ENCODE assay signal across 8 mouse cellular contexts in the genomic region with DNA sequence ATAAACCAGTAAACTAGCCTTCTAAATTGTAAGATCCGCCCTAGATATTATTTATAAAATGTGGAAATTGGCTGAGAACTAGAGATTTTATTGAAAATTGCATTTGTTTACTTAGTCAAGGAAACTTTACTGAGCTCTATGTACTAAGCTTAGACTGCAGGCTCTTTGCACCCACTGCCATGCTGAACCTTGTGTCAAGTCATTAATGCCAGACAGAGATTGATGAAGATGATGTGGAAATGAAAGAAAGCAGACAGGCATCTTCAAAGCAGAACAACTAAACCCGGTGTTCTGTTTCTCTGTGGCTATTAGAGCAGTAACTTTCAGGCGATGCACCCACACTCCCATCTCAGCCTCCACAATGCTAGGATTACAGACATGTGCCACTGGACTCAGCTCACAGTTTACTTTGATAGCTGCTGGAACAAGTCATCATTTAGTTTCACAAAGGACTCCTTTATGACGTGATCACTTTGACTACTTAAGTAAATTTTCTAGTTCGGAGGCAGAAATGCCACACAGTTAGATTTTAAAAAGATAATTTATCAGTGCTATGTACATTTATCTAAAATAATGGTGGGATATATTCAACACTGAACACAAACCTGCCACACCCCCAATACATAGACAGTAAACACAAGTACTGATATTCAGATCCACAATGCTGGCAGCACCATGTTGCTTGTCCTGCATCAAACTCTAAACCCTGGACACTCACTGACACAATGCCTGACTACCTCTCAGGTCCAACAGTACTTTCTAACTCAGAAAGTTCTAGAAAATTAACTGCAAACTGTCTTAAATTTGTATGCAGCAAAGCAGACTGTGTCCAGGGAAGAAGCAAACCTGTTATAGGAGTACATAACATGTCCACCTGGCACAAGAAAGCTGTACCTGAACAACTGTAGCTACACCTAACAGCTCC.
DNase-seq lines count a peak whose midpoint lies in the region; ATAC-seq lines count a peak whose summit lies in the region.

No protein-coding gene starts in this region.

- H3K4me3 ChIP-seq in kidney, embryonic 15.5 days (replicated peaks), result peak overlapping the region; percentile 47
- H3K4me3 ChIP-seq in hindbrain, embryonic 15.5 days, result peak overlapping the region; percentile 51
- peak overlapping the region; percentile 57 for H3K4me3 ChIP-seq in midbrain, embryonic 14.5 days (replicated peaks; ENCODE audit: low read depth, low read length)

- WGBS in kidney, embryonic 15.5 days, result 22% methylated on average over 5 of the region's 5 CpGs
- WGBS in hindbrain, embryonic 15.5 days, result 61% methylated on average over 5 of the region's 5 CpGs
- WGBS in midbrain, embryonic 14.5 days, result 65% methylated on average over 5 of the region's 5 CpGs

- peaks cover 16% of the 10 kb centered on the region; the same call in 1 of the 2 replicates for H3K36me3 ChIP-seq in kidney, embryonic 15.5 days
- peaks cover 4% of the 10 kb centered on the region for H3K36me3 ChIP-seq in hindbrain, embryonic 15.5 days
- peaks cover 12% of the 10 kb centered on the region for H3K36me3 ChIP-seq in midbrain, embryonic 14.5 days (ENCODE audit: control insufficient read depth, insufficient read depth, low read length)

- peak overlapping the region; percentile 60 for H3K4me2 ChIP-seq in kidney, embryonic 15.5 days
- peak overlapping the region; percentile 68 for H3K4me2 ChIP-seq in hindbrain, embryonic 15.5 days
- H3K4me2 ChIP-seq in midbrain, embryonic 14.5 days (ENCODE audit: low read length), result peak overlapping the region; percentile 78

- no peaks in the 10 kb centered on the region for H3K9me3 ChIP-seq in kidney, embryonic 15.5 days (replicated peaks)
- H3K9me3 ChIP-seq in hindbrain, embryonic 15.5 days, result no peaks in the 10 kb centered on the region
- H3K9me3 ChIP-seq in midbrain, embryonic 14.5 days (ENCODE audit: control insufficient read depth, low read length), result no peaks in the 10 kb centered on the region

- H3K9ac ChIP-seq in kidney, embryonic 15.5 days, result peak overlapping the region; percentile 66; the same call in 1 of the 2 replicates
- peak overlapping the region; percentile 64 for H3K9ac ChIP-seq in hindbrain, embryonic 15.5 days
- H3K9ac ChIP-seq in midbrain, embryonic 14.5 days (replicated peaks; ENCODE audit: low read length), result peak overlapping the region; percentile 74; the same call in 1 of the 2 replicates

- peak overlapping the region; percentile 54 for H3K27ac ChIP-seq in kidney, embryonic 15.5 days
- H3K27ac ChIP-seq in hindbrain, embryonic 15.5 days (replicated peaks), result no peak overlapping the region
- no peak overlapping the region for H3K27ac ChIP-seq in midbrain, embryonic 14.5 days (replicated peaks; ENCODE audit: low read depth, low read length)

- no peaks in the 10 kb centered on the region for H3K27me3 ChIP-seq in kidney, embryonic 15.5 days
- H3K27me3 ChIP-seq in hindbrain, embryonic 15.5 days, result no peaks in the 10 kb centered on the region
- no peaks in the 10 kb centered on the region for H3K27me3 ChIP-seq in midbrain, embryonic 14.5 days (ENCODE audit: control insufficient read depth, insufficient read depth, low read length)

- ATAC-seq in kidney, embryonic 15.5 days (replicated peaks; ENCODE audit: low FRiP score), result peak; percentile 73
- no peak for ATAC-seq in hindbrain, embryonic 15.5 days (ENCODE audit: low FRiP score, low read depth)
- 0 out of 2 replicates have a peak, but pooled peaks have one; percentile 49 for ATAC-seq in midbrain, embryonic 14.5 days (ENCODE audit: low FRiP score, low TSS enrichment)

- intact Hi-C loops in left cerebral cortex, postnatal 36 days (cut with DNase I), result loop anchor here (5.0 kb wide), 1 partner anchor 106 kb away; no protein-coding TSS in a partner anchor

- H3K4me1 ChIP-seq in kidney, embryonic 15.5 days, result peaks cover 16% of the 10 kb centered on the region
- H3K4me1 ChIP-seq in hindbrain, embryonic 15.5 days (replicated peaks), result peaks cover 21% of the 10 kb centered on the region
- peaks cover 21% of the 10 kb centered on the region for H3K4me1 ChIP-seq in midbrain, embryonic 14.5 days (ENCODE audit: control insufficient read depth, insufficient read depth, low read length)

- no peak for DNase-seq in kidney, postnatal 10 days
- DNase-seq in c-Kit-negative CD71-positive TER-119-positive erythroid progenitor cells, embryonic 14.5 days (ENCODE audit: low read depth, low spot score), result peak; percentile 6
- DNase-seq in midbrain, embryonic 14.5 days, result peak; percentile 28
- DNase-seq in thymus, postnatal 14 days, result no peak
- DNase-seq in retina, postnatal 1 day, result no peak
- no peak for DNase-seq in left cerebral cortex, postnatal 36 days (ENCODE audit: low spot score in 2 of 2)

Comparison
In these comparisons a context has a peak if more than half of its experiments do, and no peak if none do; other contexts are left out.
1. DNase-seq: peak in c-Kit-negative CD71-positive TER-119-positive erythroid progenitor cells, embryonic 14.5 days (single experiment) and midbrain, embryonic 14.5 days (single experiment); none in kidney, postnatal 10 days (single experiment), thymus, postnatal 14 days (single experiment), retina, postnatal 1 day (single experiment) and left cerebral cortex, postnatal 36 days (0 of 2).
2. Peak in every context shown above with its lines, with median percentiles within 50 percentile points of each other: H3K4me2 ChIP-seq, H3K4me3 ChIP-seq and H3K9ac ChIP-seq.